Mouse (Mus musculus) adrenal gland, adult 10 weeks (tissue): ENCODE results near the gene Selenon. TPM values are rescaled to one million over a fixed set of nuclear protein-coding genes. Genes with fewer than 3 reads are reported as not detected.

Experiments
- polyA plus RNA-seq: library from polyadenylated mRNA; stranded (reverse); fragments of 350-450 nt; fragmentation: Illumina TruSeq; extraction: RNeasy Lipid Tissue Mini Kit (QIAGEN cat#74804); gene quantifications from one replicate; pipeline ENCODE4 v1.2.3, GENCODE M21; 2014; ENCODE audit warnings: low read depth, low replicate concordance

Gene Selenon
- 4.4 TPM for polyA plus RNA-seq

GRCm38 (mm10) chr4:134551494-134552316 lies at the start of gene Selenon:
Selenon (minus strand) TSS chr4:134552166.

GRCm38 (mm10) chr4:134534932-134535786 lies 16.8 kb downstream of the Selenon start, which contains the start of gene Mtfr1l:
Mtfr1l (minus strand) TSS chr4:134535387.

GRCm38 (mm10) chr4:134510845-134511411 lies 41.0 kb downstream of the Selenon start, which contains the start of gene Aunip:
Aunip (plus strand) TSS chr4:134510999.

GRCm38 (mm10) chr4:134496595-134497210 lies 55.3 kb downstream of the Selenon start, which contains the start of gene Paqr7:
Paqr7 (plus strand) TSS chr4:134496697.

Other genes with a start within 250 kb of the Selenon start
- not detected for gene Trim63, start 237.0 kb downstream of the Selenon start, polyA plus RNA-seq
- gene Slc30a2, start 209.0 kb downstream of the Selenon start, polyA plus RNA-seq: 20.3 TPM
- 0.41 TPM for gene Extl1, start 168.3 kb downstream of the Selenon start, polyA plus RNA-seq
- 6.1 TPM for gene Pafah2, start 155.8 kb downstream of the Selenon start, polyA plus RNA-seq
- gene Stmn1, start 83.8 kb downstream of the Selenon start, polyA plus RNA-seq: 34.7 TPM
- gene Paqr7, start 55.5 kb downstream of the Selenon start, polyA plus RNA-seq: 21.2 TPM
- gene Aunip, start 41.2 kb downstream of the Selenon start, polyA plus RNA-seq: 0.64 TPM
- 62.9 TPM for gene Mtfr1l, start 16.8 kb downstream of the Selenon start, polyA plus RNA-seq
- gene Man1c1, start 152.1 kb upstream of the Selenon start, polyA plus RNA-seq: 11.4 TPM
- gene Ldlrap1, start 215.9 kb upstream of the Selenon start, polyA plus RNA-seq: 3.1 TPM